Mouse (Mus musculus): ENCODE results near the gene 1700029I15Rik.
"Not testable (repeated sequence)": the region's sequence is repeated elsewhere in the genome, so short reads cannot be mapped to it uniquely, and the experiment has no call there.

The 1700029I15Rik gene

GRCm38 (mm10) chr2:92390206-92390930 lies 8.0 kb downstream of the 1700029I15Rik start:
- in situ Hi-C loops (cut with MboI; ENCODE audit: unreplicated experiment in 2 of 2) = no loop called here

- in situ Hi-C loops (cut with MboI; ENCODE audit: unreplicated experiment in 2 of 2) = no loop called here
These were observed 8.8 kb downstream of the 1700029I15Rik start for GRCm38 (mm10) chr2:92391116-92391515.

GRCm38 (mm10) chr2:92391703-92392317 lies 9.5 kb downstream of the 1700029I15Rik start:
- in situ Hi-C loops (cut with MboI; ENCODE audit: unreplicated experiment in 2 of 2) = no loop called here

GRCm38 (mm10) chr2:92392318-92393264 lies 10.3 kb downstream of the 1700029I15Rik start:
- in situ Hi-C loops (cut with MboI; ENCODE audit: unreplicated experiment in 2 of 2) = no loop called here

- in situ Hi-C loops (cut with MboI; ENCODE audit: unreplicated experiment in 2 of 2) = no loop called here
These were observed 13.2 kb downstream of the 1700029I15Rik start for GRCm38 (mm10) chr2:92395535-92395934.

GRCm38 (mm10) chr2:92397436-92397835 lies 15.1 kb downstream of the 1700029I15Rik start:
- in situ Hi-C loops (cut with MboI; ENCODE audit: unreplicated experiment in 2 of 2) = no loop called here

- in situ Hi-C loops (cut with MboI; ENCODE audit: unreplicated experiment in 2 of 2) = not testable (repeated sequence)
These were observed 17.5 kb downstream of the 1700029I15Rik start for GRCm38 (mm10) chr2:92399877-92400276.

GRCm38 (mm10) chr2:92400682-92401081 lies 18.3 kb downstream of the 1700029I15Rik start:
- in situ Hi-C loops (cut with MboI; ENCODE audit: unreplicated experiment in 2 of 2) = no loop called here

GRCm38 (mm10) chr2:92401091-92401561 lies 18.8 kb downstream of the 1700029I15Rik start, which contains the start of gene Mapk8ip1:
Mapk8ip1 (minus strand) TSS chr2:92401263.
- in situ Hi-C loops (cut with MboI; ENCODE audit: unreplicated experiment in 2 of 2) = no loop called here

- in situ Hi-C loops (cut with MboI; ENCODE audit: unreplicated experiment in 2 of 2) = no loop called here
These were observed 20.4 kb downstream of the 1700029I15Rik start for GRCm38 (mm10) chr2:92402591-92403326.

GRCm38 (mm10) chr2:92403776-92404319 lies 21.5 kb downstream of the 1700029I15Rik start:
- in situ Hi-C loops (cut with MboI; ENCODE audit: unreplicated experiment in 2 of 2) = no loop called here

GRCm38 (mm10) chr2:92404737-92405136 lies 22.4 kb downstream of the 1700029I15Rik start:
- in situ Hi-C loops (cut with MboI; ENCODE audit: unreplicated experiment in 2 of 2) = no loop called here

- in situ Hi-C loops (cut with MboI; ENCODE audit: unreplicated experiment in 2 of 2) = no loop called here
These were observed 23.3 kb downstream of the 1700029I15Rik start for GRCm38 (mm10) chr2:92405687-92406086.

GRCm38 (mm10) chr2:92408309-92409045 lies 26.1 kb downstream of the 1700029I15Rik start:
- in situ Hi-C loops (cut with MboI; ENCODE audit: unreplicated experiment in 2 of 2) = no loop called here

GRCm38 (mm10) chr2:92411705-92412104 lies 29.4 kb downstream of the 1700029I15Rik start:
- in situ Hi-C loops (cut with MboI; ENCODE audit: unreplicated experiment in 2 of 2) = no loop called here

GRCm38 (mm10) chr2:92421723-92422387 lies 39.5 kb downstream of the 1700029I15Rik start:
- in situ Hi-C loops (cut with MboI; ENCODE audit: unreplicated experiment in 2 of 2) = no loop called here

- in situ Hi-C loops (cut with MboI; ENCODE audit: unreplicated experiment in 2 of 2) = no loop called here
These were observed 40.2 kb downstream of the 1700029I15Rik start for GRCm38 (mm10) chr2:92422388-92423135.

- in situ Hi-C loops (cut with MboI; ENCODE audit: unreplicated experiment in 2 of 2) = no loop called here
These were observed 40.8 kb downstream of the 1700029I15Rik start for GRCm38 (mm10) chr2:92423156-92423555.
